Mouse (Mus musculus) stomach, postnatal 0 days (tissue): Measurements from ENCODE around the gene Slc12a4.

Experiments used
- CTCF ChIP-seq: IDR thresholded peaks from 2 replicates; pipeline ENCODE4 v1.5.1; 2016; ENCODE audit warnings: antibody characterized with exemption, low read depth, mild to moderate bottlenecking, moderate library complexity
- EP300 ChIP-seq: optimal IDR thresholded peaks from 2 replicates; pipeline ENCODE3; 2016; ENCODE audit warnings: antibody characterized with exemption

DNA sequence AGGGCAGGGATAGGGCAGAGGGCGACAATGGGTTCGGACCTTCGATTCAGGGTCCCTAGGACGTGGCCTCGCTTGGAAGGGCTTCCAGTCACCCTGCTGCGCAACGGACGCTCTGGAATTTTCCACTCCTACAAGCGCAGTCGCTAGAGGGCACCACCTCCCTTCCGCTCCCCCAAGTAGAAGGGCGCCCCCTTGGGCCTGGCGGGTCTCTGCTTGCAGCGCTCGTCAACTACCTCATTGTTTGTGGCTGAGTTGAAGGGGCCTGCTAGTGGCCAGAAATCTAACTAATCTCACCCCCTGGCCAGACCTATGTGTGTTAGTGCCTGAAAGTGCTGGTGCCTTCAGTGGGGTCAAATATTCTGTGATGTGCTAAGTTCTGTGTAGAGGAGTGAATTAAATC is 13.4 kb upstream of the Slc12a4 start, which contains the start of gene Dpep3:
- TF ChIP-seq CTCF (0 out of 2 replicates have a peak, but pooled peaks have one; percentile 15), EP300 (no peak)
